Mouse (Mus musculus): ENCODE data around the gene Phc2.

GRCm38 (mm10) chr4:128700543-128700942, 46.0 kb downstream of the Phc2 start:
- TF ChIP-seq POLR2A (IDR thresholded peaks at IDR 0.05; ENCODE audit: insufficient read length, low read depth), result no peak
- TF ChIP-seq MAX (IDR thresholded peaks at IDR 0.05; ENCODE audit: low read depth), result no peak
- no peak for TF ChIP-seq USF1 (IDR thresholded peaks at IDR 0.05; ENCODE audit: low read depth)

Measured in myocyte (in vitro differentiated cells).